Mouse (Mus musculus) embryonic fibroblast, embryonic 13.5 days (primary cell): ENCODE measurements around the gene Lpin1. TPM values are rescaled to one million over a fixed set of nuclear protein-coding genes. Genes with fewer than 3 reads are reported as not detected.

Source experiments
- H3K27ac ChIP-seq: 2 replicates; pipeline ENCODE4 v1.5.1; 2012; ENCODE audit warnings: low read length, control low read depth, inconsistent platforms; ENCODE audit not compliant: insufficient read depth
- H3K4me1 ChIP-seq: 2 replicates; pipeline ENCODE4 v1.6.1; 2011; ENCODE audit warnings: low read length; ENCODE audit not compliant: control insufficient read depth, insufficient read depth
- H3K4me3 ChIP-seq: 2 replicates; pipeline ENCODE4 v1.5.1; 2011; ENCODE audit warnings: mild to moderate bottlenecking, control low read depth, low read length; ENCODE audit not compliant: insufficient read depth
- CTCF ChIP-seq: IDR thresholded peaks from 2 replicates; pipeline ENCODE4 v1.5.1; 2011; ENCODE audit warnings: mild to moderate bottlenecking, control low read depth, low read length, moderate library complexity, borderline replicate concordance; ENCODE audit not compliant: insufficient read depth
- POLR2A ChIP-seq: IDR thresholded peaks from 2 replicates; pipeline ENCODE4 v1.6.1; 2011; ENCODE audit warnings: low read depth, mild to moderate bottlenecking, control low read depth, low read length, moderate library complexity
- polyA plus RNA-seq: library from polyadenylated mRNA; stranded (reverse); fragments of >200 nt; gene quantifications from 2 replicates; pipeline ENCODE4 v1.2.4, GENCODE M21; 2011; ENCODE audit warnings: low read depth; ENCODE audit not compliant: missing spikeins, insufficient read length

The Lpin1 gene
- polyA plus RNA-seq, 1 experiment, result 8.9 TPM

DNA sequence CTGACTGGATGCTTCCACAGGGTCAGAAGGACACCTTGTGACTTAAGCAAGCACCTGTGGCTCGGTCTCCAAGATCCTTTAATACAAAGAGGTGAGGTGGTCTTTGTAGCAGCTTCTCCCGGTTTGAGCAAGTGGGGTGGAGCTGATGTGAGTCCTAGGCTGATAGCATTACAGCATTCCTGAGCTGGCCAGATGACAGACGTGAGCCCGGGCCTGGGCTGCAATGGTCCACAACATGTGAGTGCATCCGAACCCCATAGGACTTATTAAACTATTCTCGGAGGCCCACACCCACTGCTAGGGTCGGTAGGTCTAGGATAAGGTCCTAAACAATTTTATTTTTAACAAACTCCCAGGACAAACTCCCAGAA, 77.9 kb downstream of the Lpin1 start:
- Histone ChIP-seq H3K27ac (peak overlapping the region; percentile 87), H3K4me1 (peaks cover 16% of the 10 kb centered on the region; the same call in 1 of the 2 replicates), H3K4me3 (0 out of 2 replicates have a peak overlapping the region, but pooled peaks have one; percentile 1)
- TF ChIP-seq POLR2A (0 out of 2 replicates have a peak, but pooled peaks have one; percentile 11), CTCF (no peak)

- Histone ChIP-seq H3K27ac (peak overlapping the region; percentile 87), H3K4me3 (0 out of 2 replicates have a peak overlapping the region, but pooled peaks have one; percentile 1), H3K4me1 (peaks cover 11% of the 10 kb centered on the region; the same call in 1 of the 2 replicates)
- no peak for TF ChIP-seq CTCF
- no peak for TF ChIP-seq POLR2A
Observed at GRCm38 (mm10) chr12:16531956-16532859, 78.6 kb downstream of the Lpin1 start.

GRCm38 (mm10) chr12:16528650-16529049, 82.1 kb downstream of the Lpin1 start:
- Histone ChIP-seq H3K27ac (no peak overlapping the region), H3K4me1 (peaks cover 8% of the 10 kb centered on the region; the same call in 1 of the 2 replicates), H3K4me3 (no peak overlapping the region)
- TF ChIP-seq CTCF (no peak), POLR2A (no peak)

- Histone ChIP-seq H3K4me3 (no peak overlapping the region), H3K4me1 (peaks cover 6% of the 10 kb centered on the region; the same call in 1 of the 2 replicates), H3K27ac (no peak overlapping the region)
- no peak for TF ChIP-seq POLR2A
- TF ChIP-seq CTCF, result no peak
Observed at GRCm38 (mm10) chr12:16527941-16528340, 82.8 kb downstream of the Lpin1 start.

DNA sequence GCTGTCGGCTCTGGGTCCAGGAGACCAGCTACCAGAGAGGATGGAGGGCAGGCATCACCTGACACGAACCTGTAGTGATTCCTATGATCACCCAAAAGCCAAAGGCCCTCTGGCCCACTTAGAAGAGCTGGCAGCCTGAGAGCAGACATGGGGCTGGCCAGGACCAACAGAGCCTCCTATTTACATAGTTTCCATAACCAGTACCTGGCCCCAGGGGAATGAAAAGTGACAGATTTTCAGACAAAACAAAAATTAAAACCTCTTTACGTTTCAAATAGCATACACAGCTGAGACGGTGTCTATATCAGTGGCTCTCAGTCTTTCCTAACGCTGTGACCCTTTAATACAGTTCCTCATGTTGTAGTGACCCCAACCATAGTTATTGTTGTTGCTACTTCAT, 83.9 kb downstream of the Lpin1 start:
- Histone ChIP-seq H3K4me1 (peaks cover 2% of the 10 kb centered on the region; the same call in 1 of the 2 replicates), H3K4me3 (no peak overlapping the region)

GRCm38 (mm10) chr12:16526134-16526533, 84.6 kb downstream of the Lpin1 start:
- Histone ChIP-seq H3K4me3 (no peak overlapping the region), H3K27ac (no peak overlapping the region), H3K4me1 (0 out of 2 replicates have a peak, but pooled peaks cover 2% of the 10 kb centered on the region)
- no peak for TF ChIP-seq CTCF
- no peak for TF ChIP-seq POLR2A

More for the DNA sequence above, 83.9 kb downstream of the Lpin1 start:
- TF ChIP-seq CTCF, result no peak
- TF ChIP-seq POLR2A, result no peak
- H3K27ac ChIP-seq, result no peak overlapping the region

- no peak overlapping the region for H3K4me3 ChIP-seq
- TF ChIP-seq POLR2A, result no peak
- no peak for TF ChIP-seq CTCF
- H3K4me1 ChIP-seq, result no peaks in the 10 kb centered on the region
- no peak overlapping the region for H3K27ac ChIP-seq
Observed at GRCm38 (mm10) chr12:16515183-16515582, 95.6 kb downstream of the Lpin1 start.

DNA sequence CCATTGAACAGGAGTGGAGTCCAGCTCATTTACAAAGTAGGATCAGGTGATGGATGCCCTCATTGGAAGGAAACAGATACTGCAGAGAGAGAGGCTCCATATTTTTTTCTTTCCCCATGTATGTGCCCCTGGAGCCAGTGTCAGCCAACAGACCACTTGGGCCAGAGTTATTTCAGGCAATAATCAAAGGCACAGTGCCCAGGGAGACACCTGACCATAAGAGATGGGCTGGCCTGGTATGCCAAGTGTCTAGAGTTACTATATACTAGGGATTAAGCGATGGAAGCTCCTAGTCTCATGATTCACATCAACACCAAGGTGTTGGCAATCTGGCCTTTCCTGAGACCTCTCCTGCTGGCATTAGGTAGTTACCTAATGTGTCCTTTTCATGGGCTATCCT, 97.8 kb downstream of the Lpin1 start:
- no peak for TF ChIP-seq POLR2A
- no peak for TF ChIP-seq CTCF
- H3K4me1 ChIP-seq, result no peaks in the 10 kb centered on the region

GRCm38 (mm10) chr12:16509122-16509752, 101.5 kb downstream of the Lpin1 start:
- Histone ChIP-seq H3K27ac (no peak overlapping the region), H3K4me3 (no peak overlapping the region), H3K4me1 (no peaks in the 10 kb centered on the region)
- peak; percentile 36; the same call in 1 of the 2 replicates for TF ChIP-seq CTCF
- TF ChIP-seq POLR2A, result no peak

More for the DNA sequence above, 97.8 kb downstream of the Lpin1 start:
- Histone ChIP-seq H3K27ac (no peak overlapping the region), H3K4me3 (no peak overlapping the region)
